Mouse (Mus musculus) heart, adult 2 months (tissue): Measurements from ENCODE around the gene Tesc.

Experiments
- CTCF ChIP-seq: fragments of 200-600 bp; IDR thresholded peaks from 2 replicates; pipeline ENCODE4 v1.8.1; 2022; ENCODE audit warnings: antibody characterized with exemption, mild to moderate bottlenecking, moderate library complexity
- EP300 ChIP-seq: fragments of 200-500 bp; IDR thresholded peaks from 2 replicates; pipeline ENCODE4 v1.6.1; 2011; ENCODE audit warnings: low read depth, low read length, control low read depth; ENCODE audit not compliant: insufficient read depth

DNA sequence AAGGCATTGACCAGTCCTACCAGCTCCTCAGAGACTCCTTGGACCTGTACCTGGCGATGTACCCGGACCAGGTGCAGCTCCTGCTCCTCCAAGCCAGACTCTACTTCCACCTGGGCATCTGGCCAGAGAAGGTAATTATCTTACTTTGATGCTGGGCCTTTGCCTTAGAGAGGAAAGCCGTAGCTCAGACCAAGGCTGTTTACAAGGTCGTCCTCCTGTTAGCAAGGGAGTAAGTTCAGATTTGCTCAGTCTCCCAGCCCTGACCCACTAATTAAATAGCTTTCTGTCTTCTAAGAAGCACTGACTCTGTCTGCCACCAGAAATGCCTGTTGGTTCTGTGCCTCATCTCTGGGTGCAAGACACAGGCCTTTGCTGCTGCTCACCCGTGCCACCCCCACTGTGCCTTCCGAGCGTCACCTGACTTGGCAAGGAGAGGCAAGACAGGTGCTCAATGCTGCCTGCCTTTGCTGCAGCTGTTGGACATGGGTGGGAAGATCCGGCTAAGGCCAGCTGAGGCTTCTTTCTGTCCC, 32.1 kb upstream of the Tesc start:
- no peak for TF ChIP-seq CTCF
- no peak for TF ChIP-seq EP300
